Mouse (Mus musculus) liver, embryonic 14.5 days (tissue): ENCODE results near the gene Slc25a33. TPM values are rescaled to one million over a fixed set of nuclear protein-coding genes. Genes with fewer than 3 reads are reported as not detected.
"Not testable (repeated sequence)": the region's sequence is repeated elsewhere in the genome, so short reads cannot be mapped to it uniquely, and the experiment has no call there.

Experiments used
- ATAC-seq: fragments of 200-750 bp; cut with Nextera tagmentation; 2 replicates; pipeline ENCODE4 v1.8.0; 2017; ENCODE audit warnings: moderate number of reproducible peaks, mild to moderate bottlenecking, moderate library complexity; ENCODE audit not compliant: insufficient read depth
- DNase-seq, 3 experiments: peaks; one replicate each; pipeline ENCODE4 v3.0.0-alpha.2; 2012 to 2013; ENCODE audit warnings: low read depth in 3 of 3, low spot score in 3 of 3
- H3K27ac ChIP-seq: fragments of 300-500 bp; sonication (generic); 2 replicates; pipeline ENCODE4 v1.5.1; 2014; ENCODE audit warnings: moderate library complexity, mild to moderate bottlenecking, control low read depth, inconsistent platforms
- H3K27me3 ChIP-seq: fragments of 300-500 bp; sonication (generic); 2 replicates; pipeline ENCODE4 v1.6.1; 2014; ENCODE audit warnings: mild to moderate bottlenecking, low read length, moderate library complexity; ENCODE audit not compliant: control insufficient read depth, insufficient read depth
- H3K36me3 ChIP-seq: fragments of 300-500 bp; sonication (generic); replicated peaks from 2 replicates; pipeline ENCODE4 v1.6.1; 2014; ENCODE audit warnings: low read depth; ENCODE audit not compliant: control insufficient read depth, insufficient read depth
- H3K4me1 ChIP-seq, 2 experiments: fragments of 200-500 bp in 1 of 2; fragments of 300-500 bp in 1 of 2; sonication (generic) in 1 of 2; replicated peaks; 2 replicates each; pipeline ENCODE4 v1.6.1; 2012 to 2014; ENCODE audit warnings: antibody characterized with exemption in 1 of 2, inconsistent platforms in 1 of 2, low read length in 1 of 2; ENCODE audit not compliant: control insufficient read depth in 2 of 2, insufficient read depth in 2 of 2
- H3K4me2 ChIP-seq: fragments of 300-500 bp; sonication (generic); 2 replicates; pipeline ENCODE4 v1.6.1; 2014; ENCODE audit warnings: low read depth, mild to moderate bottlenecking, control low read depth, moderate library complexity
- H3K4me3 ChIP-seq, 2 experiments: fragments of 200-500 bp in 1 of 2; fragments of 300-500 bp in 1 of 2; sonication (generic) in 1 of 2; 2 replicates each; pipeline ENCODE4 v1.5.1; 2012 to 2014; ENCODE audit warnings: low read depth in 2 of 2, low read length in 2 of 2, mild to moderate bottlenecking in 2 of 2, control low read depth in 1 of 2, inconsistent platforms in 1 of 2, moderate library complexity in 1 of 2; ENCODE audit not compliant: insufficient read depth in 1 of 2
- H3K9ac ChIP-seq: fragments of 300-500 bp; sonication (generic); replicated peaks from 2 replicates; pipeline ENCODE4 v1.6.1; 2014; ENCODE audit warnings: mild to moderate bottlenecking, control low read depth, moderate library complexity
- H3K9me3 ChIP-seq: fragments of 300-500 bp; sonication (generic); 2 replicates; pipeline ENCODE4 v1.6.1; 2016; ENCODE audit warnings: low read length, mixed read lengths; ENCODE audit not compliant: control insufficient read depth
- CTCF ChIP-seq: IDR thresholded peaks from 2 replicates; pipeline ENCODE4 v1.5.1; 2016; ENCODE audit warnings: antibody characterized with exemption, low read depth, control low read depth
- EP300 ChIP-seq: IDR thresholded peaks from 2 replicates; pipeline ENCODE4 v1.6.1; 2016; ENCODE audit warnings: antibody characterized with exemption, low read depth
- WGBS: fragments of 180-500 bp; shearing (Covaris S2); extraction: QIAGEN DNeasy Blood & Tissue Kit; methylation state at CpG from one replicate; pipeline ENCODE4 v1.1.7; 2014; ENCODE audit not compliant: insufficient replicate concordance; 5-methylcytosine and 5-hydroxymethylcytosine counted together
- polyA plus RNA-seq, 2 experiments: library from polyadenylated mRNA; depleted of rRNA in 1 of 2; stranded (reverse) in 1 of 2; unstranded in 1 of 2; fragments of >200 nt; fragmentation: Nextera tagmentation in 1 of 2; extraction: Ambion mirVana in 1 of 2; gene quantifications; 2 replicates each; pipeline versions ENCODE4 v1.2.1 to v1.2.3; 2012 to 2014

Gene Slc25a33
- polyA plus RNA-seq, 2 experiments, result 4.8 to 7.8 TPM

GRCm38 (mm10) chr4:149765201-149765600 is 8.9 kb downstream of the Slc25a33 start:
- TF ChIP-seq EP300, result no peak
- TF ChIP-seq CTCF, result no peak
- ATAC-seq (no peak), DNase-seq (no peak)
- H3K9ac ChIP-seq, result no peak overlapping the region
- H3K4me3 ChIP-seq, result no peak overlapping the region
- 66% methylated on average over 5 of the region's 5 CpGs for WGBS
- no peaks in the 10 kb centered on the region for H3K9me3 ChIP-seq
- H3K27me3 ChIP-seq, result no peaks in the 10 kb centered on the region
- no peak overlapping the region for H3K27ac ChIP-seq
- H3K36me3 ChIP-seq, result no peaks in the 10 kb centered on the region
- no peak overlapping the region for H3K4me2 ChIP-seq
- H3K4me1 ChIP-seq, result no peaks in the 10 kb centered on the region

GRCm38 (mm10) chr4:149763335-149763734 is 10.7 kb downstream of the Slc25a33 start:
- no peak overlapping the region for H3K9ac ChIP-seq
- H3K27me3 ChIP-seq, result no peaks in the 10 kb centered on the region
- 51% methylated on average over 2 of the region's 2 CpGs for WGBS
- H3K4me2 ChIP-seq, result no peak overlapping the region
- H3K4me3 ChIP-seq, result no peak overlapping the region
- H3K27ac ChIP-seq, result no peak overlapping the region
- H3K9me3 ChIP-seq, result no peaks in the 10 kb centered on the region
- no peak for DNase-seq
- ATAC-seq, result no peak
- H3K4me1 ChIP-seq, result no peaks in the 10 kb centered on the region
- TF ChIP-seq CTCF (no peak), EP300 (no peak)
- H3K36me3 ChIP-seq, result no peaks in the 10 kb centered on the region

- Histone ChIP-seq H3K9me3 (no peaks in the 10 kb centered on the region), H3K4me3 (no peak overlapping the region), H3K9ac (no peak overlapping the region), H3K27me3 (no peaks in the 10 kb centered on the region), H3K4me1 (no peaks in the 10 kb centered on the region), H3K4me2 (no peak overlapping the region), H3K27ac (no peak overlapping the region), H3K36me3 (no peaks in the 10 kb centered on the region)
- ATAC-seq (no peak), DNase-seq (no peak)
- 51% methylated on average over 5 of the region's 5 CpGs for WGBS
- no peak for TF ChIP-seq EP300
- TF ChIP-seq CTCF, result no peak
These were observed 14.6 kb downstream of the Slc25a33 start for GRCm38 (mm10) chr4:149759517-149759916.

DNA sequence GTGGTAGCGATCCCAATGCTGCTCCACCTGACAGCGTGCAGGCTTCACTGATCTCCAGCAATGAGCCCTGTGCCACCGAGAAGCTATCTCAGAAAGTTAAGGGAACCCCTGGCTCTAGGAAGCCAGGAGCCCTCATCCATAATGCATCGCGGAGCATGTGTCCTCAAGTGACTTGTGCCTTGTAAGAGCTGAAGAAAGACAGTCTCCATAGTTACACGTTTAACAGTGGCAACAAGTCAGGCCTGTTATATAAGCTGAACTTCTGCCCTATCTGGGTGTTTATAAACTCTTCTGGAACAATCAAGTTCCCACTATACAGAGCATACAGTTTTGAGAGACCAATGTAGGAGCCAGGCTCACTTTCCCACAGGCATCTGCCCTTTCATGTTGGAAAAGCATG is 15.7 kb downstream of the Slc25a33 start:
- Histone ChIP-seq H3K27me3 (no peaks in the 10 kb centered on the region), H3K4me1 (no peaks in the 10 kb centered on the region), H3K4me2 (no peak overlapping the region), H3K9me3 (no peaks in the 10 kb centered on the region), H3K27ac (no peak overlapping the region), H3K36me3 (no peaks in the 10 kb centered on the region), H3K9ac (no peak overlapping the region), H3K4me3 (no peak overlapping the region)
- ATAC-seq (no peak), DNase-seq (no peak)
- TF ChIP-seq EP300 (no peak), CTCF (no peak)
- WGBS, result 68% methylated on average over 6 of the region's 6 CpGs

- not testable (repeated sequence) for H3K36me3 ChIP-seq, H3K27me3 ChIP-seq, H3K4me2 ChIP-seq, DNase-seq, H3K9me3 ChIP-seq, ATAC-seq, H3K27ac ChIP-seq, H3K4me1 ChIP-seq, H3K9ac ChIP-seq, H3K4me3 ChIP-seq
- WGBS, result 63% methylated on average over 7 of the region's 7 CpGs
These were observed 17.5 kb downstream of the Slc25a33 start for GRCm38 (mm10) chr4:149756546-149756945.

DNA sequence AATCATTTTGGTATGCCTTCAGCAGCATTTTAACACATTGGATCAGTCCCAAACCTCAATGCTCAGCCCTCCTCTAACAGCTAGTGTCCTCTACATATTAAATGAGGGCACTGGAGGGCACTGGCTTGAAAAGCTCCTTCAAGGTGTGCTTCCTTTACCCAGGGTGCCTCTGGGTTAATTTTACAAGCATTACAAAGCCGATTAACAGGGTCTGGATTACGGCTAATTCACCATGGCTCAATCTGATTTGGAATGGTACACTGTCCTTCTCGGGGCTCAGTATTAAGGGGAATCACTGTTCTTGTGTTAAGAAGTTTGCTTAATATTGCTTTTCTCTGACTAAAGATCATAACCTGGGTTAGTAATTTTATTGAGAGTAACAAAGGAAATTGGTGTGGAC is 21.2 kb downstream of the Slc25a33 start:
- Histone ChIP-seq H3K9me3 (no peaks in the 10 kb centered on the region), H3K4me2 (no peak overlapping the region), H3K36me3 (no peaks in the 10 kb centered on the region), H3K4me3 (no peak overlapping the region), H3K27me3 (no peaks in the 10 kb centered on the region), H3K27ac (no peak overlapping the region), H3K4me1 (no peaks in the 10 kb centered on the region), H3K9ac (no peak overlapping the region)
- ATAC-seq (no peak), DNase-seq (no peak)
- TF ChIP-seq EP300, result no peak
- TF ChIP-seq CTCF, result no peak
- 69% methylated on average over 3 of the region's 3 CpGs for WGBS
